Mouse (Mus musculus): Measurements from ENCODE around the gene Gbgt1. TPM values are rescaled to one million over a fixed set of nuclear protein-coding genes. Genes with fewer than 3 reads are reported as not detected.

Gene Gbgt1
- polyA plus RNA-seq, 1 experiment from 2014 or later, result not detected

DNA sequence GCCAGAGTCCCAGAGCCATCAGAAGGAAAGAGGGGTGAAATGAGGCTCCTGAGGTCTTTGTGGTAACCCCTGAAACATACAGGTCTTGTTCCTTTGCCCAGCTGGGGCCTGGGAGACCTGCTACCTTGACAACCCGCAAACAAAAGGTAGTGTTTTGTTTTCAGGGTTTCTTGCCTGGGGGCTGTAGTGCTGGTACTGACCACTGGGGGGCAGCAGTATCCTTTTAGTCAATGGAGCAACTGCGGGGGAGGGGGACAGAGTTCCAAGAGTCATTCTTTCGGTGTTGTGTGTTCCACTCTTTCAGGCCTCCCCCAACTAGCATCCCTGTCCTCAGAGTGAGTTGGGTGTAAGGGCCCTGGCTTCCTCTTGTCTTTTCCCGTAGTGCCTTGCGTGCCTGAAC is 17.8 kb downstream of the Gbgt1 start:
- WGBS, result 22% methylated on average over 5 of the region's 5 CpGs
- Histone ChIP-seq H3K4me2 (ENCODE audit: low read length) (peak overlapping the region; percentile 100), H3K4me3 (ENCODE audit: control insufficient read depth in 1 of 2, insufficient read depth in 1 of 2, low read depth in 1 of 2, low read length in 2 of 2) (peak overlapping the region in 1 of 2 experiments; percentile 71; a peak in 1 of 4 replicates), H3K36me3 (ENCODE audit: control insufficient read depth, insufficient read depth, low read length) (no peaks in the 10 kb centered on the region), H3K27ac (replicated peaks in 1 of 2; ENCODE audit: control insufficient read depth in 1 of 2, insufficient read depth in 1 of 2, low read depth in 2 of 2, low read length in 2 of 2) (no peak overlapping the region), H3K27me3 (ENCODE audit: control insufficient read depth, insufficient read depth, low read length) (no peaks in the 10 kb centered on the region), H3K4me1 (ENCODE audit: control insufficient read depth in 2 of 2, insufficient read depth in 2 of 2, low read length in 2 of 2) (peaks cover 11 to 19% of the 10 kb centered on the region in 2 experiments), H3K9ac (ENCODE audit: low read length) (0 out of 2 replicates have a peak overlapping the region, but pooled peaks have one; percentile 35), H3K9me3 (ENCODE audit: control insufficient read depth, low read length) (no peaks in the 10 kb centered on the region)
- no peak for ATAC-seq (ENCODE audit: insufficient number of reproducible peaks, insufficient read depth, low FRiP score, low read depth)

DNA sequence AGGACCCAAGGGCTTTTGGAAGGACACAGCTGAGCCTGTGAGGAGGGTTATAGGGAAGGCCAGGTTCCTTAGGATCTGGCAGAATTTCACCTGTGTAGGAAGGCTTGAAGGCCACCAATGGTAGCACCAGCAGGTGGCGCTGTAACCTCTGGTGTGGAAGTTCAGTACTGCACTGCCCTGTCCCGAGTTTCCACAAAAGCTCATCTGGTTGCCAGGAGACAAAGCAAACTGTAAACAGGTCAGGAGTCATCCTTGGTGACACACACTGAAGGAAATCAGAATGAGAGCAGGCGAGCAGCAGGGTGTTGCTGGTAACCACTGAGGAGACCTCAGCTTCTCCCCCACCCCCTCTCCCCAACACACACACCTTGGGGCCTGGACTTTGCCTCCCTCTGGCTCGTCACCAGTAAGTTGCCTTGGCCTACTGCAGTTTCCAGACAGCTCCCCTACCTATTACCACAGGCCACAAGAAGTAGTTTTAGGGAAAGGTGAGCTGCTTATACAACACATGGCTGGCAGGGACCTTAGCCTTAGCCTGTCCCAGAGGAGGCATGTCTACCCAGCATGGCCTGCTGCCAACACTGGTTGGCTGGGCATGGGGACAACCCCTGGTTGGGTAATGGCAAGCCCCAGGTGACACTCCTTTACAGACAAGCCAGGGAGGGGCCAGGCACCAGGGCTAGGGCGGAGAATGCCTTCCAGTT is 20.7 kb downstream of the Gbgt1 start:
- 43% methylated on average over 5 of the region's 5 CpGs for WGBS
- peak; percentile 37; the same call in 1 of the 2 replicates for ATAC-seq (ENCODE audit: insufficient number of reproducible peaks, insufficient read depth, low FRiP score, low read depth)
- Histone ChIP-seq H3K4me1 (ENCODE audit: control insufficient read depth in 2 of 2, insufficient read depth in 2 of 2, low read length in 2 of 2) (peaks cover 11 to 19% of the 10 kb centered on the region in 2 experiments), H3K9me3 (ENCODE audit: control insufficient read depth, low read length) (no peaks in the 10 kb centered on the region), H3K27ac (replicated peaks in 1 of 2; ENCODE audit: control insufficient read depth in 1 of 2, insufficient read depth in 1 of 2, low read depth in 2 of 2, low read length in 2 of 2) (no peak overlapping the region), H3K9ac (ENCODE audit: low read length) (no peak overlapping the region), H3K27me3 (ENCODE audit: control insufficient read depth, insufficient read depth, low read length) (no peaks in the 10 kb centered on the region), H3K4me2 (ENCODE audit: low read length) (no peak overlapping the region), H3K36me3 (ENCODE audit: control insufficient read depth, insufficient read depth, low read length) (no peaks in the 10 kb centered on the region), H3K4me3 (ENCODE audit: control insufficient read depth in 1 of 2, insufficient read depth in 1 of 2, low read depth in 1 of 2, low read length in 2 of 2) (no peak overlapping the region)

DNA sequence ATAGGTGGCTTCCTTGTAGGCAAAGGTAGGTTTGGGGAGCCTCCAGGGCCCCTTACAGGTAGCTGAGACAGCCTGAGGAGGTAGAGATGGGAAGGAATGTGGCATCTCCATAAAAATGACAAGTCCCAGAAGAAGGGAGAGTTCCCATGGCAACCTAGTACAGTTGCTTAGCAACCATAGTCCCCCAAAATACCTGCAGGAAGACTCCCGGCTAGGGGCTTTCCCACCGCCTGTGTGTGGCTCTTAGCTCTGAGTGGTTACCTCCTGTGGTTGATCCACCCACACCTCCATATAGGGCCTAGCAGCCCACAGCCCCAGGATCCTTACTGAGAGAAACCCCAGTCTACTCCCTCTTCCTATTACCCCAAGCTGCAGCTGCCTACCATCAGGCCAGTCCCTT is 21.5 kb downstream of the Gbgt1 start:
- Histone ChIP-seq H3K27me3 (ENCODE audit: control insufficient read depth, insufficient read depth, low read length) (no peaks in the 10 kb centered on the region), H3K36me3 (ENCODE audit: control insufficient read depth, insufficient read depth, low read length) (no peaks in the 10 kb centered on the region), H3K9me3 (ENCODE audit: control insufficient read depth, low read length) (no peaks in the 10 kb centered on the region), H3K27ac (replicated peaks in 1 of 2; ENCODE audit: control insufficient read depth in 1 of 2, insufficient read depth in 1 of 2, low read depth in 2 of 2, low read length in 2 of 2) (no peak overlapping the region), H3K4me3 (ENCODE audit: control insufficient read depth in 1 of 2, insufficient read depth in 1 of 2, low read depth in 1 of 2, low read length in 2 of 2) (no peak overlapping the region), H3K4me2 (ENCODE audit: low read length) (no peak overlapping the region), H3K9ac (ENCODE audit: low read length) (no peak overlapping the region), H3K4me1 (ENCODE audit: control insufficient read depth in 2 of 2, insufficient read depth in 2 of 2, low read length in 2 of 2) (peaks cover 11 to 20% of the 10 kb centered on the region in 2 experiments)
- ATAC-seq (ENCODE audit: insufficient number of reproducible peaks, insufficient read depth, low FRiP score, low read depth), result no peak
- WGBS, result 63% methylated on average over 2 of the region's 2 CpGs

DNA sequence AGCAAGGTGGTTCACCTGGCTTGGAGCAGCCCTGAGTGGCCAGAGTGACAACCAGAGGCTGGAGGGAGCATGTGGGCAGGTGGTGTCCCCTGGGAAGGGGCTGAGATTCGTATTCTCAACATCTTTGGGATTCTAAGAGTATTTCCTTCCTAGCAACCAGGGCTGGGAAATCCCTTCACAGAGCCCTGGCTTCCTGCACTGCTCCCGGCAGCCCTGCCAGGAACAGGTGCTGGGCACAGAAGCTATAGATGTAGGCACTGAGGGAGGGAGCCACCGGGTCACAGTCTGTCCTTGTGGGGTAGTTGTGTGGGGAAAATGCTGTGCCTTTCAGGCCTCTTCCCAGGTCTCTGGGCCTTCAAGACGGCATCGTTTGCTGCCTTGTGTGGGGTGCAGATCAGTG is 23.9 kb downstream of the Gbgt1 start:
- WGBS, result 77% methylated on average over 5 of the region's 5 CpGs
- no peak overlapping the region for H3K4me3 ChIP-seq (ENCODE audit: control insufficient read depth in 1 of 2, insufficient read depth in 1 of 2, low read depth in 1 of 2, low read length in 2 of 2)
- no peaks in the 10 kb centered on the region for H3K27me3 ChIP-seq (ENCODE audit: control insufficient read depth, insufficient read depth, low read length)
- H3K36me3 ChIP-seq (ENCODE audit: control insufficient read depth, insufficient read depth, low read length), result no peaks in the 10 kb centered on the region
- no peak overlapping the region for H3K27ac ChIP-seq (replicated peaks in 1 of 2; ENCODE audit: control insufficient read depth in 1 of 2, insufficient read depth in 1 of 2, low read depth in 2 of 2, low read length in 2 of 2)
- peaks cover 17 to 19% of the 10 kb centered on the region in 2 experiments for H3K4me1 ChIP-seq (ENCODE audit: control insufficient read depth in 2 of 2, insufficient read depth in 2 of 2, low read length in 2 of 2)
- H3K9ac ChIP-seq (ENCODE audit: low read length), result no peak overlapping the region
- H3K9me3 ChIP-seq (ENCODE audit: control insufficient read depth, low read length), result no peaks in the 10 kb centered on the region
- H3K4me2 ChIP-seq (ENCODE audit: low read length), result no peak overlapping the region
- ATAC-seq (ENCODE audit: insufficient number of reproducible peaks, insufficient read depth, low FRiP score, low read depth), result no peak

DNA sequence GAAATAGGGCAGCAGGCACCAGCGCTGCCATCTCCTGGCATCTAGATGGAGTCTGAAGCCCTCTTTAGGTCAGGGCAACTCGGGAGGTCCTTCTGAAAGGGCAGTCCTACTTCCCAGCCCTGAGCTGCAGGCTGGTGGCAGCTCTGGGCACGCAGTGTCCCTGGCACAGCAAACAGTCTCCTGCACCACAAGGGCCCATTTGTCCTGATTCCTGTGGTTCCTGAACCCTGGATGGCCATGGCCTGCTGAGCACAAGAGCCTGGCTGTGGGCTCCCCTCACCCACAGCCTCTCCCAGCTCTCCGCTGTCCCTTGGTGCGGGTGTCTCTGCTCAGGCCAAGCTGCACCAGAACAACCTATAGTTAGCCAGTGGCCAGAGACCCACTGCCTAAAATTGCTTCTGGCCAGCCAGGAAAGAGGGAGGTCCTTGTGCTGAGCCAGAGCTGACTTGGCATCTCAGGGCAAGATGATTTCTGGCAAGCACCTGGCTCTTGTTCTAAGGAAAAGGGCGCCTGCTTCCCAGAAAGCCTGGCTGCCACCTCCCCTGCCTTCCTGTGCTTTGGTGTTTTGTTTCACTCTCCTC is 25.0 kb downstream of the Gbgt1 start:
- peaks cover 27 to 30% of the 10 kb centered on the region in 2 experiments for H3K4me1 ChIP-seq (ENCODE audit: control insufficient read depth in 2 of 2, insufficient read depth in 2 of 2, low read length in 2 of 2)
- no peak overlapping the region for H3K9ac ChIP-seq (ENCODE audit: low read length)
- H3K36me3 ChIP-seq (ENCODE audit: control insufficient read depth, insufficient read depth, low read length), result no peaks in the 10 kb centered on the region
- WGBS, result 90% methylated on average over 6 of the region's 6 CpGs
- ATAC-seq (ENCODE audit: insufficient number of reproducible peaks, insufficient read depth, low FRiP score, low read depth), result no peak
- H3K27ac ChIP-seq (replicated peaks in 1 of 2; ENCODE audit: control insufficient read depth in 1 of 2, insufficient read depth in 1 of 2, low read depth in 2 of 2, low read length in 2 of 2), result no peak overlapping the region
- no peaks in the 10 kb centered on the region for H3K27me3 ChIP-seq (ENCODE audit: control insufficient read depth, insufficient read depth, low read length)
- no peak overlapping the region for H3K4me3 ChIP-seq (ENCODE audit: control insufficient read depth in 1 of 2, insufficient read depth in 1 of 2, low read depth in 1 of 2, low read length in 2 of 2)
- no peaks in the 10 kb centered on the region for H3K9me3 ChIP-seq (ENCODE audit: control insufficient read depth, low read length)
- no peak overlapping the region for H3K4me2 ChIP-seq (ENCODE audit: low read length)

DNA sequence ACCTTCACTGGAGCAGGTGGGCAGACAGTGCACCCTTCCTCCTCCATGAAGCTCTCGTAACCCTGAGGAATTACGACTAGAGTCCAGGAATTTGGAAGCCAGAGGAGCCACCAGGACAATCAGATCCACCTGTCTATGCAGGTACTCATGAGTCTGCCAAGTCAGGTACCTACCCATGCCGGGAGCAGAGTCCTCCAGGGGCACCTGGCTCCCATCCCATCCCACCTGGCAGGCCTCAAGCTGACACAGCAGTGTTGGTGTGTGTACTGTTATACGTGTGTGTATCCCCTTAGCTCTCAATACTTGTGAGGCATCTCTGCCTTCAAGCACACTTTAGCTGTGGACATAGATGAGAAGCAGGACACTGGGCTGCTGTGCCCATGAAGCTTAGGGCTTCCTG is 25.5 kb downstream of the Gbgt1 start:
- H3K9ac ChIP-seq (ENCODE audit: low read length), result no peak overlapping the region
- peaks cover 29 to 32% of the 10 kb centered on the region in 2 experiments for H3K4me1 ChIP-seq (ENCODE audit: control insufficient read depth in 2 of 2, insufficient read depth in 2 of 2, low read length in 2 of 2)
- no peak overlapping the region for H3K27ac ChIP-seq (replicated peaks in 1 of 2; ENCODE audit: control insufficient read depth in 1 of 2, insufficient read depth in 1 of 2, low read depth in 2 of 2, low read length in 2 of 2)
- H3K4me3 ChIP-seq (ENCODE audit: control insufficient read depth in 1 of 2, insufficient read depth in 1 of 2, low read depth in 1 of 2, low read length in 2 of 2), result no peak overlapping the region
- no peaks in the 10 kb centered on the region for H3K9me3 ChIP-seq (ENCODE audit: control insufficient read depth, low read length)
- no peak overlapping the region for H3K4me2 ChIP-seq (ENCODE audit: low read length)
- H3K36me3 ChIP-seq (ENCODE audit: control insufficient read depth, insufficient read depth, low read length), result no peaks in the 10 kb centered on the region
- no peak for ATAC-seq (ENCODE audit: insufficient number of reproducible peaks, insufficient read depth, low FRiP score, low read depth)
- WGBS, result 78% methylated on average over 4 of the region's 4 CpGs
- no peaks in the 10 kb centered on the region for H3K27me3 ChIP-seq (ENCODE audit: control insufficient read depth, insufficient read depth, low read length)

DNA sequence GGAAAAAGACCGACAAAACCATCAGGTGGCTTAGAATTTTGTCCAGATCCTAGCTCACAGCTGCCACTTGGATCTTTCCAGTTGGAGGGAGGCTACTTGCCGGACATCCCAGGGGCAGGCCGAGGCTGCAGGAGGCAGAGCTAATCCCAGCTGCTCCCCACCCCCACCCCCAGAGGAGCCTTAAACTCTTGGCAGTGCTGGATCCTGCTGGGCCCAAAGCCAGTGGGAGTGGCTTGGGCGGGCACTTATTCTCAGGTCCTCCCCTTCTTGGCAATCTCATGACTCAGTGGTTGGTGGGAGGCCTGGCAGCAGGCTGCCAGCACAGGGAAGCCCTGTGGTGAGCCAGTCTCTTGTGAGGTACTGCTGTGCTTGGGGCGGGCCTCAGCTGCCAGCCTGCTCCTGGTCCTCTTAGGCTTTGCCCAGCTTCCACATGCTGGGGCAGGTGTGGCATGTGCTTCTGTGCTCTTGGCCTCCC is 27.0 kb downstream of the Gbgt1 start:
- Histone ChIP-seq H3K4me2 (ENCODE audit: low read length) (no peak overlapping the region), H3K36me3 (ENCODE audit: control insufficient read depth, insufficient read depth, low read length) (no peaks in the 10 kb centered on the region), H3K9me3 (ENCODE audit: control insufficient read depth, low read length) (no peaks in the 10 kb centered on the region), H3K9ac (ENCODE audit: low read length) (no peak overlapping the region), H3K27me3 (ENCODE audit: control insufficient read depth, insufficient read depth, low read length) (no peaks in the 10 kb centered on the region), H3K4me1 (ENCODE audit: control insufficient read depth in 2 of 2, insufficient read depth in 2 of 2, low read length in 2 of 2) (peaks cover 25 to 27% of the 10 kb centered on the region in 2 experiments), H3K27ac (replicated peaks in 1 of 2; ENCODE audit: control insufficient read depth in 1 of 2, insufficient read depth in 1 of 2, low read depth in 2 of 2, low read length in 2 of 2) (peak overlapping the region in 1 of 2 experiments; percentile 49; a peak in 2 of 4 replicates), H3K4me3 (ENCODE audit: control insufficient read depth in 1 of 2, insufficient read depth in 1 of 2, low read depth in 1 of 2, low read length in 2 of 2) (no peak overlapping the region)
- ATAC-seq (ENCODE audit: insufficient number of reproducible peaks, insufficient read depth, low FRiP score, low read depth), result peak; percentile 82
- 12% methylated on average over 5 of the region's 5 CpGs for WGBS
